Mouse (Mus musculus): ENCODE measurements around the gene Ifnar2. TPM values are rescaled to one million over a fixed set of nuclear protein-coding genes. Genes with fewer than 3 reads are reported as not detected.

Gene Ifnar2
- 10 to 100 TPM; 67.1 to 76.7 TPM for total RNA-seq (2023)

GRCm38 (mm10) chr16:91372577-91373472 lies at the start of gene Ifnar2:
Ifnar2 (plus strand) TSS chr16:91372783.

DNA sequence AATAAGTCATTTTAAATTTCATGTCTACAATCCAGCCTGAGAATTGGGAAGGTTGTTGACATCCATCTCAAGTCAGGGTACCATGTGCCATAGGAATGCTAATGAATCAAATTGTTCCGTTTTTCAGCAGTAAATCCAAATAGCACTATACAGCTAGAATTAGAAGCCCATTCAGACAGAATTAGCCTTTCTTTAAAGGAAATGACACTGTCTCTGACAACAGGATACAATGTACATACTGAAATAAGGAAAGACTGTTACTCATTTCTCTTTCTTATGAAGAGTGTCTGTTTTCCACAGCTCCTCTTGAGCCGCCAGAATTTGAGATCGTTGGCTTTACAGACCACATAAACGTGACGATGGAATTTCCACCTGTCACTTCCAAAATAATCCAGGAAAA lies 18.8 kb downstream of the Ifnar2 start, which contains the start of gene Gm21970:
TSS of gene Gm21970 (plus strand) at position 301 of the 400 bp plus-strand sequence.

GRCm38 (mm10) chr16:91405640-91406584 lies 33.3 kb downstream of the Ifnar2 start, which contains the start of gene Il10rb:
Il10rb (plus strand) TSS chr16:91406164.

Other genes with a start within 250 kb of the Ifnar2 start
- not detected for gene Olig2, start 147.3 kb upstream of the Ifnar2 start, total RNA-seq (2023)
- not detected for gene Olig1, start 103.0 kb upstream of the Ifnar2 start, total RNA-seq (2023)
- not detected for gene Gm21970, start 18.9 kb downstream of the Ifnar2 start, total RNA-seq (2023)
- 10 to 100 TPM; 67.7 to 71.1 TPM for gene Il10rb, start 33.4 kb downstream of the Ifnar2 start, total RNA-seq (2023)
- gene Ifnar1, start 112.5 kb downstream of the Ifnar2 start, total RNA-seq (2023), result 100 to 1,000 TPM; 133 to 142 TPM
- 10 to 100 TPM; 43.3 to 52.4 TPM for gene Ifngr2, start 174.3 kb downstream of the Ifnar2 start, total RNA-seq (2023)
- 10 to 100 TPM; 17.7 to 19.1 TPM for gene Tmem50b, start 225.0 kb downstream of the Ifnar2 start, total RNA-seq (2023)
- 1 to 10 TPM; 1.2 to 1.8 TPM for gene Dnajc28, start 246.2 kb downstream of the Ifnar2 start, total RNA-seq (2023)